ENCODE assay signal across 16 mouse cellular contexts in the genomic region with DNA sequence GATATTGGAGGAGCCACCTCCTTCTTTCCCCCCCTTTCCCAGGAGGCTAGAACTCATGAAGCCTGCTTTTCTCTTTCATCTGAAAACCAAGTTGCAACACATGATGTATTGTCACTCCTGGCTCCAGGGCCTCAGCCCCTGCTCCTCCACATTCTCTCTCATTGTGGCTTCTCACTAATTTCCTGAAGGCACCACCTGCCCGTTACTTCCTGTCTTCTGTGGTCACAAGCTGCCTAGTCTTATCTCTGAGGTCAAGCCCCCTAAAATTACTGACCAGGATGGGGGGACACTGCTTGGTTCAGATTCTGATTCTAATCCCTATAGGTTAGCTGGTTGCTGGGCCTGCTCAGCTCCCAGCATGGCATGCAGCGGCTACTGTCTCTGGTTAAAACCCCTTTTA. TPM values are rescaled to one million over a fixed set of nuclear protein-coding genes. Genes with fewer than 3 reads are reported as not detected.
DNase-seq lines count a peak whose midpoint lies in the region; ATAC-seq lines count a peak whose summit lies in the region.
"Had no signal": no experiment of that assay in that cellular context is flagged by ENCODE, and none has a peak within 500 bp of the region (broad histone marks: within the 10 kb centered on the region; RNA-seq: fewer than 3 reads in every experiment).

No protein-coding gene starts in this region.

- no peaks in the 10 kb centered on the region for H3K27me3 ChIP-seq in heart, embryonic 10.5 days (ENCODE audit: insufficient read depth, poor library complexity, severe bottlenecking)
- H3K27me3 ChIP-seq: lung, embryonic 15.5 days had no signal

- no peak overlapping the region for H3K4me3 ChIP-seq in heart, embryonic 10.5 days
- H3K4me3 ChIP-seq: lung, embryonic 15.5 days had no signal

- H3K36me3 ChIP-seq in heart, embryonic 10.5 days: no peaks in the 10 kb centered on the region
- H3K36me3 ChIP-seq: lung, embryonic 15.5 days had no signal

- ATAC-seq in granulocyte monocyte progenitor cell, adult 5-6 weeks (replicated peaks; ENCODE audit: poor library complexity, severe bottlenecking): peak; percentile 70
- ATAC-seq: intestine, postnatal 0 days had no signal

- 64% methylated on average over 2 of the region's 2 CpGs for WGBS in heart, embryonic 10.5 days

- H3K27ac ChIP-seq in heart, embryonic 10.5 days: peak overlapping the region; percentile 47; the same call in 1 of the 2 replicates
- H3K27ac ChIP-seq: lung, embryonic 15.5 days had no signal

- H3K9me3 ChIP-seq in heart, embryonic 10.5 days: no peaks in the 10 kb centered on the region
- H3K9me3 ChIP-seq: lung, embryonic 15.5 days had no signal

- peaks cover 21% of the 10 kb centered on the region for H3K4me1 ChIP-seq in heart, embryonic 10.5 days
- H3K4me1 ChIP-seq: lung, embryonic 15.5 days had no signal

- no peak for DNase-seq in heart, embryonic 10.5 days (ENCODE audit: low spot score)
- DNase-seq in heart, adult 18-20 months: no peak
- DNase-seq in thymus, postnatal 4 days: peak; percentile 7
- no peak for DNase-seq in thymus, adult 18-20 months
- DNase-seq in neural tube, embryonic 10.5 days (ENCODE audit: extremely low spot score, low spot score): no peak
- DNase-seq in right cerebral cortex, postnatal 25 days: no peak
- DNase-seq in cerebellum, postnatal 10 days: no peak
- DNase-seq: cerebellum, adult 9-10 months; kidney, postnatal 36 days; right cerebral cortex, postnatal 4 days; thymus, postnatal 25 days had no signal

RNA-seq across cellular contexts. Expression of a gene that starts 50.7 kb away (rescaled TPM):
- 0.39 and 0.45 TPM in 2 replicates for polyA plus RNA-seq in heart, embryonic 10.5 days (2016; fragmentation: Nextera tagmentation; extraction: Ambion mirVana)
- total RNA-seq in heart, adult 18-20 months (2021): 1 to 10 TPM; 1.5 to 1.9 TPM
- total RNA-seq in granulocyte monocyte progenitor cell, adult 5-6 weeks (2014; fragmentation: Nextera tagmentation): not detected in 2 replicates
- total RNA-seq in granulocyte monocyte progenitor cell, adult 5-6 weeks (2017): 0.21 TPM in 1 of 2 replicates, not detected in the other
- total RNA-seq: neutrophil, adult 5-6 weeks had no signal
- polyA plus RNA-seq: liver, adult 2 months had no signal
